In genomic region chr17:45573780-45574123, GRCm38 (mm10) we compare ENCODE assay signal across 8 mouse cellular contexts. TPM values are rescaled to one million over a fixed set of nuclear protein-coding genes. Genes with fewer than 3 reads are reported as not detected.
DNase-seq lines count a peak whose midpoint lies in the region; ATAC-seq lines count a peak whose summit lies in the region.

No protein-coding gene starts in this region.

- intact Hi-C loops in left cerebral cortex, postnatal 10 days (cut with DNase I), result no loop called here

- peak; percentile 98 to 99 for DNase-seq in adrenal gland, adult (ENCODE audit: inconsistent age in 2 of 2, low spot score in 1 of 2)
- peak; percentile 95 for DNase-seq in embryo, embryonic 10 days (ENCODE audit: low spot score)
- peak; percentile 94 for DNase-seq in gastrocnemius, postnatal 10 days
- peak; percentile 98 for DNase-seq in left cerebral cortex, postnatal 10 days (ENCODE audit: extremely low spot score in 1 of 2, low spot score in 2 of 2)
- DNase-seq in right cerebral cortex, postnatal 14 days, result peak; percentile 99
- peak; percentile 96 for DNase-seq in urinary bladder, postnatal 25 days (ENCODE audit: low spot score)

- peak; percentile 39 for ATAC-seq in inflammation-experienced regulatory T-cells, adult 6 months
- peak; percentile 59 for ATAC-seq in megakaryocyte progenitor cell, adult 5-6 weeks (replicated peaks; ENCODE audit: poor library complexity)

RNA-seq across cellular contexts. Expression of gene Hsp90ab1, which starts 0.7 kb away (rescaled TPM):
- 100 to 1,000 TPM; 900 to 909 TPM for total RNA-seq in gastrocnemius, postnatal 10 days (2021)
- polyA plus RNA-seq in inflammation-experienced regulatory T-cells, adult 6 months (2017; shearing (Covaris generic)), result 1,000 to 10,000 TPM in 1 of 3 experiments, 100 to 1,000 TPM in 2; 939 to 1,028 (median 983) TPM
- 1,000 to 10,000 TPM; 1,675 to 1,723 TPM for total RNA-seq in left cerebral cortex, postnatal 10 days (2021)
- total RNA-seq in megakaryocyte progenitor cell, adult 5-6 weeks (2015), result 1,239 and 1,324 TPM in 2 replicates
- total RNA-seq in megakaryocyte progenitor cell, adult 5-6 weeks (2017), result 2,380 and 2,713 TPM in 2 replicates

RNA-seq across cellular contexts. Expression of gene Slc35b2, which starts 10.1 kb away (rescaled TPM):
- 10 to 100 TPM; 29.9 to 39.3 TPM for total RNA-seq in gastrocnemius, postnatal 10 days (2021)
- 10 to 100 TPM; 30.2 to 38.1 (median 32.6) TPM for polyA plus RNA-seq in inflammation-experienced regulatory T-cells, adult 6 months (2017; shearing (Covaris generic))
- total RNA-seq in left cerebral cortex, postnatal 10 days (2021), result 10 to 100 TPM; 43.8 to 46.7 TPM
- total RNA-seq in megakaryocyte progenitor cell, adult 5-6 weeks (2015), result 80.2 and 85.9 TPM in 2 replicates
- 84.9 and 120 TPM in 2 replicates for total RNA-seq in megakaryocyte progenitor cell, adult 5-6 weeks (2017)

RNA-seq across cellular contexts. Expression of gene Nfkbie, which starts 18.2 kb away (rescaled TPM):
- total RNA-seq in gastrocnemius, postnatal 10 days (2021), result 1 to 10 TPM; 1.3 to 2.3 TPM
- polyA plus RNA-seq in inflammation-experienced regulatory T-cells, adult 6 months (2017; shearing (Covaris generic)), result 10 to 100 TPM; 35.1 to 44.1 (median 43.1) TPM
- 1 to 10 TPM; 2.5 to 2.6 TPM for total RNA-seq in left cerebral cortex, postnatal 10 days (2021)
- total RNA-seq in megakaryocyte progenitor cell, adult 5-6 weeks (2015), result 5.7 and 7.0 TPM in 2 replicates
- total RNA-seq in megakaryocyte progenitor cell, adult 5-6 weeks (2017), result 5.1 and 9.5 TPM in 2 replicates

RNA-seq across cellular contexts. Expression of gene Tmem151b, which starts 24.3 kb away (rescaled TPM):
- under 1 TPM; 0.09 to 0.36 TPM for total RNA-seq in gastrocnemius, postnatal 10 days (2021)
- under 1 TPM; 0.12 to 0.63 (median 0.14) TPM for polyA plus RNA-seq in inflammation-experienced regulatory T-cells, adult 6 months (2017; shearing (Covaris generic))
- 100 to 1,000 TPM in 1 of 2 experiments, 10 to 100 TPM in 1; 99.5 to 104 TPM for total RNA-seq in left cerebral cortex, postnatal 10 days (2021)
- 0.12 TPM in 1 of 2 replicates, not detected in the other for total RNA-seq in megakaryocyte progenitor cell, adult 5-6 weeks (2015)
- total RNA-seq in megakaryocyte progenitor cell, adult 5-6 weeks (2017), result 0.12 TPM in 1 of 2 replicates, not detected in the other

RNA-seq across cellular contexts. Expression of gene Slc29a1, which starts 25.7 kb away (rescaled TPM):
- 100 to 1,000 TPM in 1 of 2 experiments, 10 to 100 TPM in 1; 97.4 to 114 TPM for total RNA-seq in gastrocnemius, postnatal 10 days (2021)
- 100 to 1,000 TPM in 2 of 3 experiments, 10 to 100 TPM in 1; 72.2 to 131 (median 109) TPM for polyA plus RNA-seq in inflammation-experienced regulatory T-cells, adult 6 months (2017; shearing (Covaris generic))
- 10 to 100 TPM; 30.3 to 33.3 TPM for total RNA-seq in left cerebral cortex, postnatal 10 days (2021)
- 43.5 and 67.7 TPM in 2 replicates for total RNA-seq in megakaryocyte progenitor cell, adult 5-6 weeks (2015)
- 64.1 and 64.3 TPM in 2 replicates for total RNA-seq in megakaryocyte progenitor cell, adult 5-6 weeks (2017)

Comparison
In these comparisons a context has a peak if more than half of its experiments do, and no peak if none do; other contexts are left out.
1. Peak in every context shown above with its lines: DNase-seq and ATAC-seq.